ENCODE assay signal across 12 mouse cellular contexts in genomic region chr6:38251464-38251863, GRCm38 (mm10). TPM values are rescaled to one million over a fixed set of nuclear protein-coding genes. Genes with fewer than 3 reads are reported as not detected.
DNase-seq lines count a peak whose midpoint lies in the region; ATAC-seq and TF ChIP-seq lines count a peak whose summit lies in the region.
"Had no signal": no experiment of that assay in that cellular context is flagged by ENCODE, and none has a peak within 500 bp of the region (broad histone marks: within the 10 kb centered on the region; RNA-seq: fewer than 3 reads in every experiment).

No protein-coding gene starts in this region.

- H3K4me1 ChIP-seq in kidney, postnatal 0 days (replicated peaks; ENCODE audit: insufficient read depth, low read length) = peaks cover 15% of the 10 kb centered on the region; the same call in 1 of the 2 replicates
- peaks cover 53% of the 10 kb centered on the region for H3K4me1 ChIP-seq in embryonic facial prominence, embryonic 10.5 days
- peaks cover 53% of the 10 kb centered on the region for H3K4me1 ChIP-seq in hindbrain, embryonic 15.5 days (replicated peaks)
- peaks cover 29% of the 10 kb centered on the region for H3K4me1 ChIP-seq in neural tube, embryonic 14.5 days (ENCODE audit: control insufficient read depth, insufficient read depth, low read length)

- no peak for TF ChIP-seq CTCF in kidney, postnatal 0 days (IDR thresholded peaks at IDR 0.05; ENCODE audit: low read depth)

- H3K4me2 ChIP-seq in kidney, postnatal 0 days (ENCODE audit: low read length) = peak overlapping the region; percentile 97; the same call in 1 of the 2 replicates
- H3K4me2 ChIP-seq in hindbrain, embryonic 15.5 days = peak overlapping the region; percentile 71
- peak overlapping the region; percentile 91 for H3K4me2 ChIP-seq in neural tube, embryonic 14.5 days (ENCODE audit: low read depth, low read length)

- H3K27ac ChIP-seq in kidney, postnatal 0 days = no peak overlapping the region
- H3K27ac ChIP-seq in embryonic facial prominence, embryonic 10.5 days (replicated peaks) = no peak overlapping the region
- no peak overlapping the region for H3K27ac ChIP-seq in hindbrain, embryonic 15.5 days (replicated peaks)
- no peak overlapping the region for H3K27ac ChIP-seq in neural tube, embryonic 14.5 days (ENCODE audit: low read depth, low read length)

- ATAC-seq in kidney, postnatal 0 days (replicated peaks; ENCODE audit: low FRiP score, low read depth) = no peak
- no peak for ATAC-seq in hindbrain, embryonic 15.5 days (ENCODE audit: low FRiP score, low read depth)
- ATAC-seq in neural tube, embryonic 14.5 days (ENCODE audit: low read depth) = no peak
- no peak for ATAC-seq in erythroid progenitor cell, adult 5-6 weeks (replicated peaks; ENCODE audit: low FRiP score, poor library complexity, severe bottlenecking)
- ATAC-seq: CD4-positive, CD25-positive, alpha-beta regulatory T cell, adult 4 months had no signal

- no peak overlapping the region for H3K4me3 ChIP-seq in kidney, postnatal 0 days (replicated peaks; ENCODE audit: low read depth, low read length)
- H3K4me3 ChIP-seq in embryonic facial prominence, embryonic 10.5 days = peak overlapping the region; percentile 97; the same call in 1 of the 2 replicates
- H3K4me3 ChIP-seq in hindbrain, embryonic 15.5 days = peak overlapping the region; percentile 74
- peak overlapping the region; percentile 88; the same call in 1 of the 2 replicates for H3K4me3 ChIP-seq in neural tube, embryonic 14.5 days (ENCODE audit: low read depth, low read length)

- H3K27me3 ChIP-seq in kidney, postnatal 0 days (ENCODE audit: insufficient read depth, low read length) = no peaks in the 10 kb centered on the region
- peaks cover 13% of the 10 kb centered on the region; the same call in 1 of the 2 replicates for H3K27me3 ChIP-seq in embryonic facial prominence, embryonic 10.5 days (replicated peaks; ENCODE audit: low read depth, poor library complexity, severe bottlenecking)
- no peaks in the 10 kb centered on the region for H3K27me3 ChIP-seq in hindbrain, embryonic 15.5 days
- H3K27me3 ChIP-seq in neural tube, embryonic 14.5 days (ENCODE audit: control insufficient read depth, insufficient read depth, low read length) = no peaks in the 10 kb centered on the region

- WGBS in kidney, postnatal 0 days = 43% methylated on average over 4 of the region's 4 CpGs
- WGBS in embryonic facial prominence, embryonic 10.5 days = 50% methylated on average over 4 of the region's 4 CpGs
- 71% methylated on average over 4 of the region's 4 CpGs for WGBS in hindbrain, embryonic 15.5 days
- WGBS in neural tube, embryonic 14.5 days = 61% methylated on average over 4 of the region's 4 CpGs

- H3K9me3 ChIP-seq in kidney, postnatal 0 days (replicated peaks; ENCODE audit: low read length) = no peaks in the 10 kb centered on the region
- no peaks in the 10 kb centered on the region for H3K9me3 ChIP-seq in embryonic facial prominence, embryonic 10.5 days
- no peaks in the 10 kb centered on the region for H3K9me3 ChIP-seq in hindbrain, embryonic 15.5 days
- no peaks in the 10 kb centered on the region for H3K9me3 ChIP-seq in neural tube, embryonic 14.5 days (ENCODE audit: control insufficient read depth, low read length)

- no peaks in the 10 kb centered on the region for H3K36me3 ChIP-seq in kidney, postnatal 0 days (ENCODE audit: insufficient read depth, low read length)
- no peaks in the 10 kb centered on the region; the same call in 1 of the 2 replicates for H3K36me3 ChIP-seq in embryonic facial prominence, embryonic 10.5 days (replicated peaks)
- no peaks in the 10 kb centered on the region for H3K36me3 ChIP-seq in hindbrain, embryonic 15.5 days
- H3K36me3 ChIP-seq in neural tube, embryonic 14.5 days (ENCODE audit: control insufficient read depth, insufficient read depth, low read length) = no peaks in the 10 kb centered on the region

- no peak overlapping the region for H3K9ac ChIP-seq in kidney, postnatal 0 days (ENCODE audit: low read depth, low read length)
- no peak overlapping the region for H3K9ac ChIP-seq in hindbrain, embryonic 15.5 days
- no peak overlapping the region for H3K9ac ChIP-seq in neural tube, embryonic 14.5 days (replicated peaks; ENCODE audit: low read depth, low read length)

- no peak for DNase-seq in kidney, postnatal 0 days (ENCODE audit: low spot score)
- DNase-seq in kidney, postnatal 14 days = no peak
- DNase-seq in embryonic facial prominence, embryonic 10.5 days (ENCODE audit: low spot score) = no peak
- DNase-seq in frontal cortex, postnatal 10 days (ENCODE audit: low spot score in 2 of 2) = no peak
- no peak for DNase-seq in gastrocnemius, postnatal 4 days (ENCODE audit: low spot score in 2 of 2)
- DNase-seq: heart, adult 11 months; heart, postnatal 4 days; lung, adult 2 months had no signal

RNA-seq across cellular contexts. Expression of gene D630045J12Rik, which starts 2.3 kb away (rescaled TPM):
- polyA plus RNA-seq in kidney, postnatal 0 days (2015; fragmentation: Nextera tagmentation; extraction: Ambion mirVana) = 3.4 and 3.5 TPM in 2 replicates
- 7.4 and 8.1 TPM in 2 replicates for polyA plus RNA-seq in embryonic facial prominence, embryonic 10.5 days (2016; fragmentation: Nextera tagmentation; extraction: Ambion mirVana)
- 15.2 and 16.9 TPM in 2 replicates for polyA plus RNA-seq in hindbrain, embryonic 15.5 days (2015; fragmentation: Nextera tagmentation; extraction: Ambion mirVana)
- polyA plus RNA-seq in neural tube, embryonic 14.5 days (2014; fragmentation: Nextera tagmentation; extraction: Ambion mirVana) = 20.5 and 21.0 TPM in 2 replicates
- 0.72 TPM in 1 of 2 replicates, not detected in the other for total RNA-seq in erythroid progenitor cell, adult 5-6 weeks (2015; ENCODE audit: low replicate concordance)
- total RNA-seq in erythroid progenitor cell, adult 5-6 weeks (2017; ENCODE audit: low replicate concordance) = 0.13 TPM in 1 of 2 replicates, not detected in the other
- 1 to 10 TPM; 4.0 to 4.6 TPM for total RNA-seq in gastrocnemius, postnatal 4 days (2021)

RNA-seq across cellular contexts. Expression of gene Zc3hav1l, which starts 47.6 kb away (rescaled TPM):
- polyA plus RNA-seq in kidney, postnatal 0 days (2015; fragmentation: Nextera tagmentation; extraction: Ambion mirVana) = 4.9 and 5.3 TPM in 2 replicates
- 17.0 and 17.5 TPM in 2 replicates for polyA plus RNA-seq in embryonic facial prominence, embryonic 10.5 days (2016; fragmentation: Nextera tagmentation; extraction: Ambion mirVana)
- polyA plus RNA-seq in hindbrain, embryonic 15.5 days (2015; fragmentation: Nextera tagmentation; extraction: Ambion mirVana) = 7.4 and 7.8 TPM in 2 replicates
- 7.6 and 10.3 TPM in 2 replicates for polyA plus RNA-seq in neural tube, embryonic 14.5 days (2014; fragmentation: Nextera tagmentation; extraction: Ambion mirVana)
- 1.1 and 2.5 TPM in 2 replicates for total RNA-seq in erythroid progenitor cell, adult 5-6 weeks (2015; ENCODE audit: low replicate concordance)
- total RNA-seq in erythroid progenitor cell, adult 5-6 weeks (2017; ENCODE audit: low replicate concordance) = 0.64 and 1.1 TPM in 2 replicates
- total RNA-seq in gastrocnemius, postnatal 4 days (2021) = 10 to 100 TPM; 11.0 to 11.9 TPM
